Mouse (Mus musculus) heart, embryonic 12.5 days (tissue): ENCODE measurements around the gene Gdpd5. TPM values are rescaled to one million over a fixed set of nuclear protein-coding genes. Genes with fewer than 3 reads are reported as not detected.

Experiments used
- ATAC-seq: fragments of 200-750 bp; cut with Nextera tagmentation; 2 replicates; pipeline ENCODE4 v1.8.0; 2017; ENCODE audit warnings: moderate TSS enrichment, moderate library complexity; ENCODE audit not compliant: insufficient number of reproducible peaks, low FRiP score
- H3K27ac ChIP-seq: fragments of 300-500 bp; sonication (generic); 2 replicates; pipeline ENCODE4 v1.5.1; 2016; ENCODE audit warnings: mild to moderate bottlenecking, moderate library complexity; ENCODE audit not compliant: poor library complexity, severe bottlenecking
- H3K27me3 ChIP-seq: fragments of 300-500 bp; sonication (generic); replicated peaks from 2 replicates; pipeline ENCODE4 v1.6.1; 2016; ENCODE audit warnings: mild to moderate bottlenecking, moderate library complexity
- H3K36me3 ChIP-seq: fragments of 300-500 bp; sonication (generic); 2 replicates; pipeline ENCODE4 v1.6.1; 2016; ENCODE audit warnings: mild to moderate bottlenecking, moderate library complexity
- H3K4me1 ChIP-seq: fragments of 300-500 bp; sonication (generic); replicated peaks from 2 replicates; pipeline ENCODE4 v1.6.1; 2016; ENCODE audit warnings: mild to moderate bottlenecking
- H3K4me2 ChIP-seq: fragments of 300-500 bp; sonication (generic); 2 replicates; pipeline ENCODE4 v1.6.1; 2016; ENCODE audit warnings: mild to moderate bottlenecking, moderate library complexity
- H3K4me3 ChIP-seq: fragments of 300-500 bp; sonication (generic); 2 replicates; pipeline ENCODE4 v1.5.1; 2016; ENCODE audit warnings: mild to moderate bottlenecking
- H3K9ac ChIP-seq: fragments of 300-500 bp; sonication (generic); 2 replicates; pipeline ENCODE4 v1.6.1; 2016; ENCODE audit warnings: mild to moderate bottlenecking, moderate library complexity
- H3K9me3 ChIP-seq: fragments of 300-500 bp; sonication (generic); replicated peaks from 2 replicates; pipeline ENCODE4 v1.6.1; 2016; ENCODE audit warnings: mild to moderate bottlenecking, moderate library complexity
- WGBS: fragments of 180-500 bp; shearing (Covaris S2); methylation state at CpG from one replicate; pipeline ENCODE4 v1.1.7; 2016; 5-methylcytosine and 5-hydroxymethylcytosine counted together
- polyA plus RNA-seq: library from polyadenylated mRNA; unstranded; fragments of >200 nt; fragmentation: Nextera tagmentation; extraction: Ambion mirVana; gene quantifications from 2 replicates; pipeline ENCODE4 v1.2.1, GENCODE M21; 2016

Gene Gdpd5
- polyA plus RNA-seq, 1 experiment from 2014 or later, result 28.8 TPM

- no peaks in the 10 kb centered on the region for H3K27me3 ChIP-seq
- peak within 1 kb of the TSS; percentile 75 for H3K4me3 ChIP-seq
- peak within 1 kb of the TSS; percentile 95 for H3K9ac ChIP-seq
- WGBS, result under 1% methylated on average over 35 of the region's 35 CpGs
- H3K36me3 ChIP-seq, result peaks cover 30% of the 10 kb centered on the region
- peak; percentile 80 for ATAC-seq
- no peaks in the 10 kb centered on the region for H3K9me3 ChIP-seq
- H3K4me2 ChIP-seq, result peak within 1 kb of the TSS; percentile 93
- H3K4me1 ChIP-seq, result peaks cover 72% of the 10 kb centered on the region
- peak within 1 kb of the TSS; percentile 99 for H3K27ac ChIP-seq
Observed at GRCm38 (mm10) chr7:99352526-99353400, 28.5 kb upstream of the Gdpd5 start, which contains the start of gene Serpinh1. Serpinh1 (minus strand) TSS chr7:99353239.

GRCm38 (mm10) chr7:99355731-99356131 lies 25.5 kb upstream of the Gdpd5 start:
- 8% methylated on average over 7 of the region's 7 CpGs for WGBS

GRCm38 (mm10) chr7:99356244-99356930 lies 24.8 kb upstream of the Gdpd5 start:
- no peaks in the 10 kb centered on the region for H3K36me3 ChIP-seq
- no peaks in the 10 kb centered on the region for H3K9me3 ChIP-seq
- no peaks in the 10 kb centered on the region for H3K27me3 ChIP-seq
- H3K27ac ChIP-seq, result peak overlapping the region; percentile 99
- 7% methylated on average over 9 of the region's 9 CpGs for WGBS
- ATAC-seq, result peak; percentile 20; the same call in 1 of the 2 replicates
- peak overlapping the region; percentile 14; the same call in 1 of the 2 replicates for H3K4me3 ChIP-seq
- H3K9ac ChIP-seq, result peak overlapping the region; percentile 52; the same call in 1 of the 2 replicates
- H3K4me1 ChIP-seq, result peaks cover 68% of the 10 kb centered on the region
- peak overlapping the region; percentile 59 for H3K4me2 ChIP-seq

More at GRCm38 (mm10) chr7:99355731-99356131, 25.5 kb upstream of the Gdpd5 start:
- Histone ChIP-seq H3K4me3 (peak overlapping the region; percentile 26; the same call in 1 of the 2 replicates), H3K36me3 (peaks cover under 1% of the 10 kb centered on the region; the same call in 1 of the 2 replicates), H3K4me1 (peaks cover 65% of the 10 kb centered on the region), H3K9me3 (no peaks in the 10 kb centered on the region), H3K9ac (peak overlapping the region; percentile 62), H3K27me3 (no peaks in the 10 kb centered on the region), H3K4me2 (peak overlapping the region; percentile 59), H3K27ac (peak overlapping the region; percentile 99)
- no peak for ATAC-seq

GRCm38 (mm10) chr7:99357201-99357600 lies 24.0 kb upstream of the Gdpd5 start:
- no peak for ATAC-seq
- Histone ChIP-seq H3K27me3 (no peaks in the 10 kb centered on the region), H3K4me1 (peaks cover 69% of the 10 kb centered on the region), H3K4me3 (no peak overlapping the region), H3K4me2 (peak overlapping the region; percentile 59), H3K36me3 (no peaks in the 10 kb centered on the region), H3K27ac (peak overlapping the region; percentile 99), H3K9ac (peak overlapping the region; percentile 44; the same call in 1 of the 2 replicates), H3K9me3 (no peaks in the 10 kb centered on the region)
- 25% methylated on average over 7 of the region's 7 CpGs for WGBS

- no peaks in the 10 kb centered on the region for H3K27me3 ChIP-seq
- no peak for ATAC-seq
- H3K4me1 ChIP-seq, result peaks cover 66% of the 10 kb centered on the region
- no peak overlapping the region for H3K9ac ChIP-seq
- H3K36me3 ChIP-seq, result no peaks in the 10 kb centered on the region
- H3K4me3 ChIP-seq, result no peak overlapping the region
- 83% methylated on average over 8 of the region's 8 CpGs for WGBS
- no peaks in the 10 kb centered on the region for H3K9me3 ChIP-seq
- H3K27ac ChIP-seq, result 0 out of 2 replicates have a peak overlapping the region, but pooled peaks have one; percentile 11
- no peak overlapping the region for H3K4me2 ChIP-seq
Observed at GRCm38 (mm10) chr7:99358371-99358770, 22.8 kb upstream of the Gdpd5 start.

GRCm38 (mm10) chr7:99360021-99360802 lies 21.0 kb upstream of the Gdpd5 start:
- WGBS, result 13% methylated on average over 10 of the region's 10 CpGs
- H3K4me1 ChIP-seq, result peaks cover 52% of the 10 kb centered on the region
- H3K36me3 ChIP-seq, result no peaks in the 10 kb centered on the region
- H3K27ac ChIP-seq, result peak overlapping the region; percentile 90
- no peaks in the 10 kb centered on the region for H3K9me3 ChIP-seq
- H3K27me3 ChIP-seq, result no peaks in the 10 kb centered on the region
- ATAC-seq, result peak; percentile 90
- H3K4me3 ChIP-seq, result no peak overlapping the region
- H3K4me2 ChIP-seq, result peak overlapping the region; percentile 41
- H3K9ac ChIP-seq, result peak overlapping the region; percentile 55

GRCm38 (mm10) chr7:99360803-99361414 lies 20.3 kb upstream of the Gdpd5 start:
- H3K27ac ChIP-seq, result peak overlapping the region; percentile 90
- peaks cover 47% of the 10 kb centered on the region for H3K4me1 ChIP-seq
- peak overlapping the region; percentile 41 for H3K4me2 ChIP-seq
- no peak for ATAC-seq
- H3K9ac ChIP-seq, result peak overlapping the region; percentile 55
- no peaks in the 10 kb centered on the region for H3K27me3 ChIP-seq
- H3K4me3 ChIP-seq, result no peak overlapping the region
- no peaks in the 10 kb centered on the region for H3K36me3 ChIP-seq
- no peaks in the 10 kb centered on the region for H3K9me3 ChIP-seq
- WGBS, result 29% methylated on average over 8 of the region's 8 CpGs

- H3K4me1 ChIP-seq, result peaks cover 35% of the 10 kb centered on the region
- no peak for ATAC-seq
- no peak overlapping the region for H3K9ac ChIP-seq
- no peak overlapping the region for H3K4me2 ChIP-seq
- 93% methylated on average over 2 of the region's 2 CpGs for WGBS
- H3K27ac ChIP-seq, result no peak overlapping the region
- peaks cover 4% of the 10 kb centered on the region; the same call in 1 of the 2 replicates for H3K27me3 ChIP-seq
- no peaks in the 10 kb centered on the region for H3K9me3 ChIP-seq
- no peak overlapping the region for H3K4me3 ChIP-seq
- H3K36me3 ChIP-seq, result no peaks in the 10 kb centered on the region
Observed at GRCm38 (mm10) chr7:99362137-99362536, 19.1 kb upstream of the Gdpd5 start.

GRCm38 (mm10) chr7:99365069-99365468 lies 16.1 kb upstream of the Gdpd5 start:
- no peak overlapping the region for H3K27ac ChIP-seq
- H3K9me3 ChIP-seq, result no peaks in the 10 kb centered on the region
- H3K4me3 ChIP-seq, result no peak overlapping the region
- peaks cover 4% of the 10 kb centered on the region; the same call in 1 of the 2 replicates for H3K27me3 ChIP-seq
- H3K9ac ChIP-seq, result no peak overlapping the region
- H3K4me1 ChIP-seq, result peaks cover 17% of the 10 kb centered on the region
- H3K4me2 ChIP-seq, result no peak overlapping the region
- ATAC-seq, result no peak
- H3K36me3 ChIP-seq, result no peaks in the 10 kb centered on the region
- WGBS, result 0% methylated on average over 5 of the region's 5 CpGs

- no peak for ATAC-seq
- Histone ChIP-seq H3K4me2 (no peak overlapping the region), H3K9me3 (no peaks in the 10 kb centered on the region), H3K27ac (no peak overlapping the region), H3K36me3 (no peaks in the 10 kb centered on the region), H3K4me3 (no peak overlapping the region), H3K9ac (0 out of 2 replicates have a peak overlapping the region, but pooled peaks have one; percentile 2), H3K27me3 (peaks cover 10% of the 10 kb centered on the region; the same call in 1 of the 2 replicates), H3K4me1 (0 out of 2 replicates have a peak, but pooled peaks cover 3% of the 10 kb centered on the region)
- 70% methylated on average over 6 of the region's 6 CpGs for WGBS
Observed at GRCm38 (mm10) chr7:99366716-99367115, 14.5 kb upstream of the Gdpd5 start.
